Mouse (Mus musculus): ENCODE measurements around the gene Insrr.

GRCm38 (mm10) chr3:87756488-87756887, 40.3 kb upstream of the Insrr start:
- TF ChIP-seq CTCF (IDR thresholded peaks at IDR 0.05; ENCODE audit: low read depth, low read length) (no peak), EP300 (IDR thresholded peaks at IDR 0.05; ENCODE audit: insufficient read depth, low read depth, low read length) (no peak)
